Mouse (Mus musculus): ENCODE results near the gene Chn2.
A peak's percentile ranks its signal among the peaks of the same experiment; 100 is the strongest.

The Chn2 gene

DNA sequence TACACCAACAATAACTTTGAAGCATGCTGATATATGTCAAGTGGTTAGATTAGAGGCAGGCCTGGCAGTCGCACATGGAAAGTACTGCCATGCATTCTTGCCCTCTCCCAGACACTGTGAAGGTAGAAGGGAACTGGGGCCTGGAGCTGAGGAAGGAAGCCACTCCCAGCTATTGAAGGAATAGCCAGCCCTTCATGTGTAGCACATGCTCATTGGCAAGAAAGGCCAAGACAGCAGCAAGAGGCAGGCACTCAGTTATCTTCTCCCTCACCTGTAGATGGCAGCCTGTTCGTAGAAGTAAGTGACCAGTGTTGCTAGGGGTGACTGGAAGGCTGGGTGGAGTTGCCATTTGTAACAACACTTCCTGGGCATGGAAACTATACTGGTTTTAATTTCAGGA is 165.6 kb downstream of the Chn2 start:
- DNase-seq = peak; percentile 29 to 61

DNA sequence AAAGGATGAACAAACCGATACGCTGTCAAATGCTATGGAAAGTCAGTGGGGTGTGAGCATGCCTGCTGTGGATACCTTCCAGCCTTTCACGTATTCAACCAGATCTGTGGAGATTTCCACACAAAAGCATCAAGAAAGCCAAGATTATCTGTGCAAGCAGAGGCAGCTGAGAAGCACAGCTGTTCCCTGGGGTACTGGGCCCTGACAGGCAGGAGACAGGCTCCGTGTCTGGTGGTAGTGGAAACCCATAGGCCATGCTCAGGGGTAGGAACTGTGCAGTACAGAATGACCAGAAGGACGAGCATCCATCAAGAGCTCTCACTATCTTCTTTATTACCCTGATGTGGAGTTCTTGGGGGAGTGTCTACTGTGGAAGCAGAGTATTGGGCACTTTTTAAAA is 166.1 kb downstream of the Chn2 start:
- no peak for DNase-seq

DNA sequence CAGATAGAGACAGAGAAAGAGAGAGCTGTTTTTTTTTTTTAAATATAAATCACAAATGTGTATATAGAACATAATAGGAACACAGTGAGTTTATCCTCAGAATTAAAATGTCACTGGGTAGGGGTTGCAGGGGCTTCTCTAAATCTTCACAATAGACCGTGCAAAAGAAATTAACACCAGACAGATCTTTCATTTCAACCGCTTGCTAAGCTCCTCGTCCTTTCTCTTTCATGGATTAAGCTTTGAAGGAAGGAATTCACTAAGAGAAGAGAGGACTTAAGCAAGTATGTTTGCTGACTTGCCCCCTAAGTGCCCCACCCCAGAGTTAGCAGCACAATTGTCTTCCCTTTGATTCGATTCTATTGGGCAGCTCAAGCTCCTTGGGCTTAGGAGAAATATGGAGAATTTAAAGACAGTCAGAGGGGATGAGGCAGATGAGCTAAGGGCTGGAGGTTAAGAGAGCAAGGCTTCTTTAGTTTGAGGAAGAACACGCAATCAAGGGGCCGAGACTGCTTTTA is 166.9 kb downstream of the Chn2 start:
- no peak for DNase-seq

DNA sequence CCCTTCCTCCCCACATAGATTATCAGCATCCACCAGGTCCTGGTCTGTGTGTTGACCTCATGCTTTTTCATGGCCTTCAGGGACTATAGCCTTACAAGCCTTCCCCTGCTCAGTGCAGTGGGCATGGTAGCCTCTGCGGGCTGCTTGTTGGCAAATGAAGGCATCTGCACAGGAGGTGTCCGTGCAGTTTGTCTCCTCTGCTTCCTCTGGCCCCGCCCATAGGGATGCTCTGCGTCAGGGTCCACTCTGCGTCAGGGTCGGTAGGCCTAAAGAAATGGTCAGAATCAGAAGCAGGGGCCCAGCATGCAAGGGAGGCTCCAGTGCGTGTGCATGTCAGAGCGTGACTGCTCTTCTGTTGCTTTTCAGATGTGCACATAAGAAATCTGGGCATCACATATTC is 169.4 kb downstream of the Chn2 start:
- DNase-seq = no peak

DNA sequence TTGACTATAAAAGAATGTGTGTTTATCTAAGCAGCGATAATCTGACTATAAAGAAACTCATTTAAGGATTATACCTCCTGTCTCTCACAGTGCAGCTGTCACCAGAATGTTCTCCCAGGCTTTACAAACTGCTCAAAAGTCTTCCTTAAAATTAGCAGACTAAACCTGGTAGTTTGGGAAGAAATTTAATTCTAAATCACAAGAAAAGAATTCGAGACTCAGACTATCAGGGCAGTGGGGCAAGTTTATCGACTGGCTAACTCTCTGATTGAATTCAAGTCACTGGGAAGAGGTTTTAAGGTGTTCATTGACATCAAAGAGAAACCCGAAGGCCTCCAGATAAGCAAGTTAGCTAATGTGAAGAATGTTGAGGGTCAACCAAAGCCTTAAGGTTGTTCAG is 171.6 kb downstream of the Chn2 start:
- DNase-seq = no peak

DNA sequence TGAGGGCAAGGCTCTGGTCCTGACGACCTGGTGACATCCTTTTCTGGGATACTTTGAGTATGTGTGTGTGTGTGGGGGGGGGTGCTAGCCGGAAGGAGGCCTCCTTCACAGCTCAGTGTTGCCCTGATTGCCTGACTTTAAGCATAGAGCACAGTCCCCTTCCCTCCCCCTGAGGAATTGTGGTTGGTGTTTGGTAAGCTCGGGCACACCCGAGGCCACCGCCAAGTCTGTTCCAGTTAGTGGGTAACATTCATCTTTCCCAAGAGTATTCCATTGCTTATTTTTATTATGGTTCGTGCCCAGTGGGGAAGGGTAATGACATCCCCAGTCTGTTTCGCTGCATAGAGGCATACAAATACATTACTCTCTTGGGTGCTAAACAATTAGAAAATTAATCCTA is 172.6 kb downstream of the Chn2 start:
- no peak for DNase-seq

DNA sequence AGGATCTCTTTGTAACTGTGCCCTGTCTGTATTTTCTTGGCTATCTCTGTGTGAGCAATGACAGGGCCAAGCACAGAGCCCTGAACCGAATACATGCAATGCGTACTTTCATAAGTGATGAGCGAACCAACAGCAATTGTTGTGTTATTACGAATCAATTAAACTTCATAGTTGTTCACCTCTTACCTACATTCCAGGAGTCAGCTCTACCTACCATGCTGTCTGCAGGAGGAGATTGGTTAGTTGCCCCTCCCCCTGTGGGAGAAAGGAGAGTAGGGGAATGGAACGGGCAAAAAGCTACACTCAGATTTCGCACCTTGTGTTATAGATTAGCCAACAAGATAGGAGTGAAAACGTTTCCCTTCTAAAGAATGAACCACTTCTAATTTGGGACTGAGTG is 174.4 kb downstream of the Chn2 start:
- no peak for DNase-seq

DNA sequence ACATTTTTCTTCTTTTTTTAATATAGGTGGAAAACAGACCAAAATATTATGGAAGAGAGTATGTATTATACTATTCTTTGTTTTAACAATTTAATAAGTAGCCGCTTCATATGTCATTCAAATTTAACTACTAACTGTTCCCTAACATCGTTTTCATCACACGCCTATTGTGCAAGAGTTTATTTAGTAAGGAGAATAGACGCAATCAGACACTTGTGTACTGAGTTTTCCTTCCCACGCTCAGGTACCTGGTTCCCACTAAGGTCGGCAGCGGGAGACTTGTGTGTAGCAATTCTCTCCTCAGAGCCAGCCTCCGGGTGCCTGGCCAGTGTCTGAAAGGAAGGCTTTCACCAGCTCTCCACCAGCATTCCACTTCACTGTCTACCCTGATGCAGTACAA is 176.3 kb downstream of the Chn2 start:
- DNase-seq = no peak

DNA sequence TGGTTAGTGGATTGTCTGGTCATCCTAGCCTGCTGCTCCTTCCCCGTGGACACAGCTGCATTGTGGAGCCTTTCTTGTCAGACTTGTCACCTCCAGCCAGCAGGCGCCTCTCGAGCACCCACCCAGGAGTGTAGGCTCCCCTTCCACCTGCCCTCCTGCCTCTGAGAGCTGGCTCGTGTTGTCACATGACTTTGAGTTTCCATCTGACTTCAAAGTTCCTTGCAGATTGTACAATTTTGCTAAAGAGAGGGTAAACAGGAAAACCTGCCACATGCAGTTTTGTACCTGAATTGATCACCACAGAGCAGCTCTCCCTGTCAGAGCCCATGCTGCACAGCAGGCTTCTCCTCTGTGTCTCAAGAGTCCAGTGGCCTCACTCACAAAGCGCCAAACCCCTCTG is 177.2 kb downstream of the Chn2 start:
- DNase-seq = no peak

DNA sequence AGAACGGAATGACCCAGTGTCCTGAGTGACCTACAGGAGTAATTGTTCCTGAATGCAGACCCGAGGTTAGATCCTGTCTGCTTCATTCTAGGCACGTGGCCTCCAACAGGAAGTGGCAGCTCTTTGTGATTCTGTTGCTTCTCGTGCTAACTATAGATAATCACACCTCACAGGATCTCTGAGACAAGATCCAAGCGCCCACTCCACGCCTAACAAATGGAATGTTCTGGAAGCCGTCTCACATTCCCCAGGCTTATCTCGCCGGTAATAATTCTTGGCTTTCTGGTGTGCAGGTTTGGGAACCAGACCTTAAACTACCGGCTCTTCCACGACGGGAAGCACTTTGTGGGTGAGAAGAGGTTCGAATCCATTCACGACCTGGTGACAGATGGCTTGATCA is 180.8 kb downstream of the Chn2 start:
- DNase-seq = no peak

DNA sequence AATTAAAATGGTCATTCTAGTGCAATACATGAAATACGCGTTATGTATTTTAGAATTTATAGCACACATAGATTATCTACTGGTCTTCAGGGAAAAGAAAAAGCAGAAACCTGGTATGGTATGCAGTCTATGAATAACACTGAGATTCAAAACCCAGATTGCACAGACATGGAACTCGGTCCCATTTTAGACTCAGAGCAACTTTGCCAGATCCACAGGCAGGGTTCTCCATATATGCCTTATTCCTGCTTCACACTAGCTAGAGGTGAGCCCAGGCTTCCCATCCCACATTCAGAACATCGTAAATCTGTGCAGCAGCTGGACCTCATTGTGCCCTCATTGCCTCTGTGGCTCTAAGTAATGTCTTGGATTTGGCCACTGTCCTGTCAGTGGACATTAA is 184.2 kb downstream of the Chn2 start:
- DNase-seq = no peak

DNA sequence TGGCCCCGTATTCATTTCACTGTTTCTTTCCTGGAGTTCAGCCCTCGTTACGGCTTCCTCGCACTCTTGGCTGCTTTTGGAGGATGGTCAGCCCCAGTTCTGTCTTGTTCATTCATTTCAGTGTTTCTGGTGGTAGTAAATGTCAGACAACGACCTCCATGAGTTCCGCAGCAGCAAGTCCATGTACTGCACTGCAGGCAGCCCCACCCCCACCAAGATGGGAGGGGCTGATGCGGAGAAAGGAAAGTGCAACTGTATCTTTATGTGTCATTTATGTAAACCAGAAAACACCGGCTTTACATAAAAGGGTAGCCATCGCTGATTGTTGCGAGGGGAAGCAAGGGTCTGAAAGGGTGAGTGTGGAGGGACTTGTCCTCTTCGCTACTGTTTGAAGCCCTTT is 185.0 kb downstream of the Chn2 start:
- no peak for DNase-seq

DNA sequence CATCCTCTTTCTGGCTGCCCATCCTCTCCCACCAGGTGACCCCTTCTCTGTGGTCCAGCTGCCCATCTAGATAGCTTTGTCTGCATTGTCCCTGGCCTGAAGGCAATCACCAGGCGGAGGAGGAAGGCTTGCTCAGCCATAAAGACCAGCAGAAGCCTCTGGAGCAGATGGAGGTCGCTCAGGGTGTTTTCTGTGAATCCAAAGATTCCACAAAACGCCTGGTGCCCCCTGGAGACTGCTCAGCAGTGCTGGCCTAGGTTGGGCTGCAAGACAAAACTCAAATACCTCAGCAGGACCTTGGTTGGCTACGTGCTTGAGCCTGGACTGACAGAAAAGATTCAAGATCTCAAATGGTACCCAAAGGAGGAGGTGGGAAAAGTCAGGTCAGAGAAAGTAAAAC is 186.0 kb downstream of the Chn2 start:
- no peak for DNase-seq

DNA sequence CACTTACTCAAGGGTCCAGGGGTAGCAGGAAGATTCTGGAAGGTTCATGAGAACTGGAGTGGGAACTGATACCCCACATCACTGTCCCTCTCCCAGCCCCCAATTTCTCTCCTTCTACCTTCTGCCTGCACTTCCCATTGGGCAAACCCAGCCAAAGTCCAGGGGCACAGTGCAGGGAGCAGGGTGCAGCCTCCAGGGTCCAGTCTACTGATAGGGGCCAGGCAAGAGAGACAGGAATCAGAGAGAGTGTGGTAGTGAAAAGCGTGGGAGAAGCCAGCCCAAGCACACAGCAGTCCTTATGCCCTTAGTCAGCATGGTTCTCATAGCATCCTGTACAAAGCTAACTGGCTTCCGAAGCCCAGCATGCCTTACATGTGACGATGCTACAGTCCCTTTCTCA is 187.7 kb downstream of the Chn2 start:
- DNase-seq = no peak

DNA sequence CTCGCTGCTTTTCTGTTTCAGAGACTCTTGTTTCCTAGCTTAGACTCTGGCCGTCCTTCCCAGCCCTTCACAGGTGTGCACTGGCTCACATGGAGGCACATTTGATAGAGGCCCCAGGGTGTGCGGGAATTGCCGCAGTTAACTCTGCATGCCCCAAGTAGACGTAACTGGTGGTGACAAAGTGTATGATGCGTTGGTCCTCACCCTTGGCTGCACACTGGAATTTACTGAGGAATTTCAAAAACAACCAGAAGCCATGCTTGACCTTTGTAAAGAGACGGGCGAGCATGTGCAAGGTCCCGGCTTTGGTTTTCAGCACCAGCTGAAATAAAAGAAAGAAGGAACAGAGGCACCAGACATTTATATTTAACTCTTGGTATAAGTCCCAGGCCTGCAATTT is 189.1 kb downstream of the Chn2 start:
- peak; percentile 55 to 65 for DNase-seq

DNA sequence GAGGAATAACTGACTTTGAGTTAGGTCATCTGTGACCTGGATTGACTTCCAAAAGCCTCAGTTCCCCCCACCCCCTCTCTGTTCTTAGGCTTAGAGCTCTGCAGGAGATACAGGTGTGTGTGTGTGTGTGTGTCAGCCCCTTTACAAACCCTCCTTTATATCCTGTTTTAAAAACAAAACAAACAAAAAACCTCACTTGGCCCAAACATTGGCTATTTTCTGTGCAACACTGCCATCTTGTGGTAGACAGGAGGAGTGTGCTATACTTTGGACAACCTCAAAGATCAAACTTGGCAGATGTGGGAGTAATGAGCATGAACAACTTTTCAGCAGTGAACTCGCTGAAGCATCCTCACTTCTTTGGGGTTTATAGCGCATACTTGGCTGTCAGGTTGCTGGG is 189.5 kb downstream of the Chn2 start:
- DNase-seq = peak; percentile 36 to 54

DNA sequence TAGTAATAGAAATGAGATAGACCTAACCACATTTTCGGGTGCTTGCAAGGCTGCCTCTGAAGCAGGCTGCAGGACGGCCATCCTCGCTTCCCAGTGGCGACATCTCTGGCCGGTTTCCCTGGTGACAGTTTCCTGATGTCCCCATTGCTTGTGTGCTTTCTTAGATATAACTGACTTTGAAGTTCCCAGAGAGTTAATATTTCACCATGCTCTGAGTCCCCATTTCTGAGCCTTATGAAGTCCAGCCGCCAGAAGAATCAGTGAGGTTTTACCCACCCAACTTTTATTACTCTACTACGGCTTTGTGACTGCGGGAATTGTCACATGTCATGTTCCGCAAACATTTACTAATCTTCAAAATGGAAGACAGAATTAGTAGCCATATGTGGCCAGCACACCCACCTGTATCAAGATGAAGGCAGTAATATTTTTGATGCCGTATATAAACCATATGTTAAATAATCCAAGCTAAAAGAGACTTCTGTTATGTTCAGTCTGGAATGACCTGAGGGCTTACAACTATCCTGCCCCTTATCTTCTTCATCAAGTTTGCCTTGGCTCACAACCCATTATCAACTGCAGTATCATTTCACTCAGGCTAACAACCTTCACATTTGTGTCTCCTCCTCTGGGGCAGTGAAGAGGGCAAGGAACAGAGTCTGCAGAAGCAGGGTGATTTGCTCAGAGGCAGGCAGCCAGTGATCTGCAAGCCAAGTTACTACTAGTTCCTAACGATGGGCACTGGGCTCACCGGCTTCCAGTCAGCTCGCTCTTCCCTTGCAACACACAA is 192.6 kb downstream of the Chn2 start:
- DNase-seq = no peak

DNA sequence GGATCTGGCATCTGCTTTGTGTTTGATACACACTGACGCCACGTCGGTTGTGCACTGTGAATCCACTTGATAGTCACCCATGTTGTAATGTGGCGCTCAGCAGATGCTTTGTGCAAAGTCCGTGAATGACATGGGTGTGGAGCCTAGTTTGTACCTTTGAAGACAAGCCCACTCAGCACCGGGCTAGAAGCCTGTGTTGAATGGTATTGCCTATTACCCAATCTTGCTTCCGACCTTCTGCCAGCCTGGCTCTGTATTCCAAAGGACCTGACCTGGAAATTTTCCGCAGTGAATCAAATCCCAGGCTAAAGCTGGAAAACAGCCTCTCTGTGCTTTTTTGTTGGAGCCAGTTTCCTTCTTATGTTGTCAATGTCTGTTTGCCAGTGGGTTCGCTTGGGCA is 197.1 kb downstream of the Chn2 start:
- DNase-seq = no peak

DNA sequence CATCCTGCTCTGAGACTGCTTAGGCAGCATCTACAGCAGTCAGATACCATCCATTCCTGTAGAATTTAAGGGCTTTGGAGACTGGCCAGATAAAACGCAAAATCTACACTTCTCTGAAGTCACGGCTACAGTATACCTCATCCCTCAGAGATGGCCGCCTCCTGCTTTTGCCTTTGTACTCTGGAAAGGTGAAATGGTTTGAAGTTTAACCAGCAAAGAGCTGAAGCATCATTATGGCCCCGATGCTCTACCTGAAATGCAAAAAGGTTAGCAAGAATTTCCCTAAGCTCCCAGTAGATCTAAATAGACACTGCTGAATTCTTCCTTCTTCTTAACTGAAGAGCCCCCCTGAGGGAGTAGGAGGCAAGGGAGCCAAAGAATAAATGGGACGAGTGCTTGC is 202.4 kb downstream of the Chn2 start:
- DNase-seq = peak; percentile 26 to 37

DNA sequence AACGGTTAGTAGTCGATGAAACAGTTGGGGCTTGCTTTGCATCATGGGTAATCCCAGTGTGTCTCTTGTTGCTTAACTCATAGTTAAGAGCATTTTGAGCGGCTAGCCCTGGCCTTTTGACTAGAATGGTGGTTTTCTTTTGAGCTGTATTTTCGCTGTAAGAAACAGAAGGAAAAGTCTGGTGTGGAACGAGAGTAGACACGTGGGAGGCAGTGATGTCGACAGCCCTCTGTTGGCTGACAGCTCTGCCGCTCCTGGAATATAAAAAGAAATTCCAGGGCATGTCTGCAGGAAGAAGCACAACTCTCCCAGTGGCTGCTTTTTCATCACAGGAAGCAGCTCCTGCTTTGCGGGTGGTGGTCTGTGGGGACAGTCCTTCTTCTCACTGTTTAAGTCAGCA is 202.9 kb downstream of the Chn2 start:
- DNase-seq = no peak

DNA sequence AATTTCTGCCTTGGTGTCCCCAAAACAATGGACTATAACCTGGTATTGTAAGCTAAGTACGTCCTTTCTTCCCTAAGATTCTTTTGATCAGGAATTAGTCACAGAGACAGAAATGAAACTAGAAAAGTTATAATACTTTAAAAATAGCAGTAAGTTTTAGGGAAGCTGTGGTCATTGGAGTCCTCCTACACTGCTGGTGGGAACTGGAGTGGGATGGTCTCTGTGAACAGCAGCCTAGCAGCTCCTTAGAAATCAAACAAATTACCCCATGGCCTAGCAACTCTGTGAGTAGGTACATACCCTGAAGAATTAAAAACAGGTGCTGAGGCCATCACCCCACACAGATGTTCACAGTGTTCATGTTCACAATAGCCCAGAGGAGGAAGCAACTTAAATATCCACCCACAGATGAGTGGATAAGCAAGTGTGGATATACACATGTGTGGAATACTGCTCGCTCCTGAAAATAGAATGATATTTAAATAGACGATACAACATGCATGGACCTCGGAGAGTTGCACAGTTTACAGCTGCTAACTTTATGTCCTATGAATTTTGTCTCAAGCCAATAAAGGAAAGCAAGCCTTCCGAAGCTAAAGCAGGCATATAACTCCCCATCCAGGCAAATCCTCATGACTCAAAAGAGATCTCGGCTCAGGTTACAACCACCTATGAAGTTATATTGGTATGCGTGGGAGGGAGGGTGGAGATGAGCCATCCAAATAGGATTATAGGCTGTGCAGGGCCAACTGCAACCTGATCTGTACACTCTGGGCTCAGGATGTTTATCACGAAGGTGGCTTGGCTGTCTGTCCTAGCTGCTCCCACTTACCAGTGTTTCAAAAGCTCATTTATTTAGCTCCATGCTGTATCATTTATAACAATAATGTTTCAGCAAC is 209.2 kb downstream of the Chn2 start:
- no peak for DNase-seq

DNA sequence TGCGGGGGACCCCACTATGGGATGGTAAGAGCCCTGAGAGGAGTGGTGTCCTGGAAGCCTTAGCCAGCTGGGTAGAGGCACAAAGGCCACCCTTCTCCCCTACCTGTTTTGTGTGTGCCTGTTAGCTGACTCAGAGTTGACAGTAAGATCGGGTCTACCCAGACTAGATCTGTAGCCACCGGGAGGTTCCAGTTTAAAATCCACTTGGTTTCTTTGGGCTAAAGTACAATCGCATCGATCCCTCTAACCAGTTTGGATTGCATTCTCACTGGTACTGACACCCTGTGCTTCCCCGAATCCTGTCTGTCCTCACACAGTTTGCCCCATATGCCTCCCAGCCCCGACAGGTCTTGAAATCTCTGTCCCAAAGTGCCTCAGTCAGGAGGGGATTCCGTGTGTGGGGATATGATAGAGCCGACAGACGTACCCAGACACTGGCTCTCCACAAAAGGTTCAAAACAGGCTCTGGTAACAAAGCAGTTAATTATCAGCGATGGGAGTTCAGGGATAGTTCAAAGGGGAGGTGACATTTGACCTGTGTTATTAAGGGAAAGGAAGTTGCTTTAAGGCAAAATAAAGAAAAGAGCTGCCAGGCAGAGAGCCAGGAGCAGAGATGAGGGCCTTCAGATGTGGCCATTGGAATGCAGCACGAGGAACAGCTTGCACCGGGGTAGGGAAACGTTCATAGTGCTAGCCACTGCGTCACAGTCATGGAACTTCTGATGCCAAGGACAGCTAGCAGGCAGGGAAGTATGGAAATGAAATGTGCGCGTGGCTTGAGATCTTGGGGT is 212.2 kb downstream of the Chn2 start:
- peak; percentile 46 to 52 for DNase-seq

DNA sequence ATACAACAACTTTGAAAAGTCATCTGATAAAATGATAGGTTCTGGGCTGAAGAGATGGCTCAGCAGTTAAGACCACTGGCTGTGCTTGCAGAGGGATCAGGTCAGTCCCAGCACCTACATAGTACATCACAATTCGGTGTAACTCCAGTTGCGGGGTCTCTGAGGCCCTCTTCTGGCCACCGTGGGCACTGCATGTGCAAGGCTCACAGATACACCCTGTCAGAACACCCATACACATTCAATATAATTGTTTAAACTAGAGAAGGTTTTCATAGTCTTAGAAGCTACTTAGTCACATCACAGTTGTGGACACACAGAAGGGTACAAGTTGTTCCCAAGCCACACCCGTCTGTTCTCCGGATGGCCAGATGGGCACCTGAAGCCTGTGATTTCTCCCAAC is 213.9 kb downstream of the Chn2 start:
- DNase-seq = peak in 1 of 2 experiments; percentile 55

Measured in kidney, adult 8-10 months (tissue).